Mouse (Mus musculus) intestine, embryonic 15.5 days (tissue): ENCODE data around the gene Rcor3. TPM values are rescaled to one million over a fixed set of nuclear protein-coding genes. Genes with fewer than 3 reads are reported as not detected.

Experiments used
- ATAC-seq: fragments of 200-750 bp; cut with Nextera tagmentation; 2 replicates; pipeline ENCODE4 v1.8.0; 2017; ENCODE audit warnings: moderate TSS enrichment, moderate library complexity
- H3K27ac ChIP-seq: fragments of 300-500 bp; sonication (generic); 2 replicates; pipeline ENCODE4 v1.5.1; 2015; ENCODE audit warnings: mild to moderate bottlenecking, inconsistent platforms
- H3K27me3 ChIP-seq: fragments of 300-500 bp; sonication (generic); replicated peaks from 2 replicates; pipeline ENCODE4 v1.6.1; 2015; ENCODE audit warnings: inconsistent platforms
- H3K36me3 ChIP-seq: fragments of 300-500 bp; sonication (generic); 2 replicates; pipeline ENCODE4 v1.6.1; 2015; ENCODE audit warnings: inconsistent platforms
- H3K4me1 ChIP-seq: fragments of 300-500 bp; sonication (generic); replicated peaks from 2 replicates; pipeline ENCODE4 v1.6.1; 2015; ENCODE audit warnings: inconsistent platforms
- H3K4me2 ChIP-seq: fragments of 300-500 bp; sonication (generic); replicated peaks from 2 replicates; pipeline ENCODE4 v1.6.1; 2015; ENCODE audit warnings: mild to moderate bottlenecking, inconsistent platforms
- H3K4me3 ChIP-seq: fragments of 300-500 bp; sonication (generic); replicated peaks from 2 replicates; pipeline ENCODE4 v1.5.1; 2015; ENCODE audit warnings: inconsistent platforms
- H3K9ac ChIP-seq: fragments of 300-500 bp; sonication (generic); 2 replicates; pipeline ENCODE4 v1.6.1; 2015; ENCODE audit warnings: inconsistent platforms
- H3K9me3 ChIP-seq: fragments of 300-500 bp; sonication (generic); 2 replicates; pipeline ENCODE4 v1.6.1; 2016; ENCODE audit warnings: inconsistent platforms
- WGBS: fragments of 180-500 bp; shearing (Covaris S2); methylation state at CpG from one replicate; pipeline ENCODE4 v1.1.7; 2015; 5-methylcytosine and 5-hydroxymethylcytosine counted together
- polyA plus RNA-seq: library from polyadenylated mRNA; unstranded; fragments of >200 nt; fragmentation: Nextera tagmentation; extraction: Ambion mirVana; gene quantifications from 2 replicates; pipeline ENCODE4 v1.2.1, GENCODE M21; 2015

The Rcor3 gene
- polyA plus RNA-seq, 1 experiment from 2014 or later, result 21.4 TPM

DNA sequence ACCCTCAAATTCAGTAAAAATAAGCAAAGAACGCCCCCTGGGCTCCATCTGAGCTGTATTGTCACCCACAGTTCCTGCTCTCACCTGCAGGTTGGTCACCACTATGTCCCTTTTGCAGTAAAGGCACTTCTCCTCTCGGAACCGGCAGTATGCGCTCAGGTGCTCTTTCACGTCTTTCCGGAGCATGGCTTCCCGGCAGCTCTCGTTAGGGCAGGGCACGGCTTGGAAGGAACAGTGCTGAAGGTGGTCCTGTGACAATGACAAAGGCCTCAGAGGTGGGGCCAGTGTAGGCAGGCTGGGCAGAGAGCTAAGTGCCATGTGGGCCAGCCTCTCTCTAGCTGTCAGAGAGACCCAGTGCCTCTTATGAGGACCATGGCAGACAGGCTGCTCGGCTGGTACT is 79.0 kb downstream of the Rcor3 start:
- Histone ChIP-seq H3K4me1 (0 out of 2 replicates have a peak, but pooled peaks cover 2% of the 10 kb centered on the region), H3K27ac (no peak overlapping the region), H3K4me3 (no peak overlapping the region), H3K9ac (no peak overlapping the region), H3K36me3 (peaks cover 12% of the 10 kb centered on the region; the same call in 1 of the 2 replicates), H3K27me3 (no peaks in the 10 kb centered on the region), H3K4me2 (no peak overlapping the region), H3K9me3 (no peaks in the 10 kb centered on the region)
- 83% methylated on average over 10 of the region's 10 CpGs for WGBS
- no peak for ATAC-seq

DNA sequence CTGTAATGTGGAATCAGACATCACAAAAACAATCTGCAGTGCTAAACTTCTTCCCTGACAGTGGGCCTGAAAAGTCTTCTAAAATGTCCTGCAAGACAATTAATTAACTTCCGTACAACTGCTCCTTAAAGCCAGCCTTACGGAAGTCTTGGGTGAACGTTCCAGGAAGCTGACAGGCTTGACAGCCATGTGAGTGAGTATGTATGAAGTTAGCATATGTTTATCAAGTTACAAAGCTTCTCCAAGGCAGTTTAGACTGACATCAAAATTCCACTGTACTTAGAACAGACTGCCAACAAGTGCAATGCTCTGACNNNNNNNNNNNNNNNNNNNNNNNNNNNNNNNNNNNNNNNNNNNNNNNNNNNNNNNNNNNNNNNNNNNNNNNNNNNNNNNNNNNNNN is 84.1 kb downstream of the Rcor3 start:
- 75% methylated on average over 3 of the region's 3 CpGs for WGBS

DNA sequence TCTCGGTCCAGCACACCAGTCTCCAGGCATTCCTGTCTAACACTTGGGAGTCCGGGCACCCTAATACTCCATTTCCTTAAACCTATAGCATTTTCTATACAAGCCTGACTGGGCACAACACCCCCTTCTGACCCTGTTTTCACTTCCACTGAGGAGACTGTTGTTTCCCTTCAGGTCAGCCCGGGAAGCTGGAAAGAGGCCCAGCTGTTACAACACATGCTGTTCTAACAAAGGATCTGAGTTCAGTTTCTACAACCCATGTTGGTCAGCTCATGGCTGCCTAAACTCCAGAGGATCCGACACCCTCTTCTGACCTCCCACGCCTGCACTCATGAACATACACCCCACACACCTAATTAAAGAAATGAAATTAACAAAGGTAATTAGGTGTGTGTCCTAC is 84.9 kb downstream of the Rcor3 start:
- ATAC-seq, result no peak
- Histone ChIP-seq H3K9ac (no peak overlapping the region), H3K27ac (no peak overlapping the region), H3K27me3 (no peaks in the 10 kb centered on the region), H3K36me3 (no peaks in the 10 kb centered on the region), H3K4me1 (no peaks in the 10 kb centered on the region), H3K4me2 (no peak overlapping the region), H3K9me3 (no peaks in the 10 kb centered on the region), H3K4me3 (no peak overlapping the region)
- 92% methylated on average over 5 of the region's 5 CpGs for WGBS

More for the DNA sequence above, 84.1 kb downstream of the Rcor3 start:
- Histone ChIP-seq H3K4me2 (no peak overlapping the region), H3K27ac (no peak overlapping the region), H3K36me3 (no peaks in the 10 kb centered on the region), H3K9me3 (no peaks in the 10 kb centered on the region), H3K4me1 (no peaks in the 10 kb centered on the region), H3K27me3 (no peaks in the 10 kb centered on the region), H3K4me3 (no peak overlapping the region), H3K9ac (no peak overlapping the region)
- no peak for ATAC-seq

- 91% methylated on average over 8 of the region's 8 CpGs for WGBS
- H3K9ac ChIP-seq, result no peak overlapping the region
- H3K4me1 ChIP-seq, result no peaks in the 10 kb centered on the region
- ATAC-seq, result no peak
- no peaks in the 10 kb centered on the region for H3K9me3 ChIP-seq
- H3K4me2 ChIP-seq, result no peak overlapping the region
- no peak overlapping the region for H3K4me3 ChIP-seq
- no peaks in the 10 kb centered on the region for H3K27me3 ChIP-seq
- H3K36me3 ChIP-seq, result no peaks in the 10 kb centered on the region
- no peak overlapping the region for H3K27ac ChIP-seq
These were observed 85.4 kb downstream of the Rcor3 start for GRCm38 (mm10) chr1:192052461-192052860.

Other genes with a start within 250 kb of the Rcor3 start
- gene Slc30a1, start 231.3 kb downstream of the Rcor3 start, polyA plus RNA-seq, result 4.5 and 5.5 TPM in 2 replicates
- gene Rd3, start 160.7 kb downstream of the Rcor3 start, polyA plus RNA-seq, result 0.18 and 0.20 TPM in 2 replicates
- gene Traf5, start 45.5 kb downstream of the Rcor3 start, polyA plus RNA-seq, result 19.6 and 21.3 TPM in 2 replicates
- 0.99 and 1.2 TPM in 2 replicates for gene Kcnh1, start 52.7 kb upstream of the Rcor3 start, polyA plus RNA-seq